In the genomic region with DNA sequence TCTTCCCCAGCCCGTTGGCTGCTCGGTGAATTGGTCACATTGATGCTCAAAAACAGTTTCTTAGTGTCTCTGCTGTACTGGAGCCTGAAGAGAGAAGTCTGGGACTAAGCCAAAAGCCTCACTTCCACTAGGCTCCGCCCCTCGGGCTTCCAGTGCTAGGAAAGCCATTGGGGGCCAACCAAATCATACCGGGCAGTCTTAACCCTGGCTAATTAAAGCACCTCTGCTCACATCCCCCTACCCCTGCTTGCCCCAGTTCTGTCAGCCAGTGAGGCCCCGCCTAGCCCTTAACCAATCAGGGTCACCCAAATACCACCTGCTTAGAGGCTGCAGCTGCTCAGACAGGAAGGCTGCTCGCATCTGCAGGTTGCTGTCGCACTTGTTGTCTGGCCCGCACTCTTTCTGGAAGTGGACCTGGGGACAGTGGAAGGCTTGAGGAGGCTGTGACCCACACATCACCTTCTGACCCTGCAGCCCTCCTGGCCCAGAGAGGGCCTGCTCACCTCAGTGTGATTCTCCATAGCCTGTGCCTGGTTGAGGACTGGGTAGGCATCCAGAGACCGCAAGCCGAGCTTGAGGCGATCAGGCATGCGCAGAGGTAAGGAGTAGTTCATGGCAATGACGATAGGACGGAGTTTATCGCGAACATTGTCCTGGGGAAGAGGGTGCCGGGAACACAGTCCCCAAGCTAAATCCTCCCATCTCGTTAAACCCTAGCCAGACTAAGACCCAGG, we compare ENCODE assay signal across 10 mouse cellular contexts. TPM values are rescaled to one million over a fixed set of nuclear protein-coding genes. Genes with fewer than 3 reads are reported as not detected.
DNase-seq lines count a peak whose midpoint lies in the region; ATAC-seq and TF ChIP-seq lines count a peak whose summit lies in the region.
"Had no signal": no experiment of that assay in that cellular context is flagged by ENCODE, and none has a peak within 500 bp of the region (broad histone marks: within the 10 kb centered on the region; RNA-seq: fewer than 3 reads in every experiment).

No protein-coding gene starts in this region.

- 13% methylated on average over 19 of the region's 19 CpGs for WGBS in forebrain, embryonic 12.5 days
- 14% methylated on average over 19 of the region's 19 CpGs for WGBS in midbrain, embryonic 13.5 days

- 0 out of 2 replicates have a peak, but pooled peaks have one; percentile 49 for ATAC-seq in forebrain, embryonic 12.5 days (ENCODE audit: low FRiP score)
- ATAC-seq in midbrain, embryonic 13.5 days, result peak; percentile 72

- intact Hi-C loops in left cerebral cortex, postnatal 36 days (cut with DNase I), result no loop called here

- H3K4me1 ChIP-seq in E14TG2a.4 (replicated peaks; ENCODE audit: low read depth, low read length), result peaks cover 39% of the 10 kb centered on the region
- H3K4me1 ChIP-seq in forebrain, embryonic 12.5 days, result peaks cover 12% of the 10 kb centered on the region
- peaks cover 11% of the 10 kb centered on the region for H3K4me1 ChIP-seq in midbrain, embryonic 13.5 days (replicated peaks)
- H3K4me1 ChIP-seq: liver, embryonic 15.5 days had no signal

- no peak for TF ChIP-seq CTCF in E14TG2a.4 (conservative IDR thresholded peaks at IDR 0.05; ENCODE audit: low read length)

- peak overlapping the region; percentile 69 for H3K4me3 ChIP-seq in E14TG2a.4 (replicated peaks; ENCODE audit: low read length)
- peak overlapping the region; percentile 22 for H3K4me3 ChIP-seq in forebrain, embryonic 12.5 days (replicated peaks)
- peak overlapping the region; percentile 13 for H3K4me3 ChIP-seq in midbrain, embryonic 13.5 days (replicated peaks)
- H3K4me3 ChIP-seq: liver, embryonic 15.5 days had no signal

- peaks cover 65% of the 10 kb centered on the region for H3K36me3 ChIP-seq in E14TG2a.4 (ENCODE audit: insufficient read depth, low read length)
- no peaks in the 10 kb centered on the region for H3K36me3 ChIP-seq in forebrain, embryonic 12.5 days (replicated peaks)
- peaks cover 17% of the 10 kb centered on the region for H3K36me3 ChIP-seq in midbrain, embryonic 13.5 days
- H3K36me3 ChIP-seq: liver, embryonic 15.5 days had no signal

- H3K9ac ChIP-seq in forebrain, embryonic 12.5 days, result no peak overlapping the region
- no peak overlapping the region for H3K9ac ChIP-seq in midbrain, embryonic 13.5 days (replicated peaks)
- H3K9ac ChIP-seq: liver, embryonic 15.5 days had no signal

- no peak overlapping the region for H3K27ac ChIP-seq in forebrain, embryonic 12.5 days
- H3K27ac ChIP-seq in midbrain, embryonic 13.5 days, result no peak overlapping the region
- H3K27ac ChIP-seq: liver, embryonic 15.5 days had no signal

- DNase-seq in A20 (ENCODE audit: low read depth, low spot score), result peak; percentile 95
- DNase-seq in left cerebral cortex, postnatal 36 days (ENCODE audit: low spot score in 2 of 2), result no peak
- DNase-seq in adrenal gland, adult 18-20 months (ENCODE audit: low spot score in 2 of 2), result no peak
- DNase-seq in kidney, adult 11 months, result no peak
- no peak for DNase-seq in left cerebral cortex, adult 9 months (ENCODE audit: low spot score in 2 of 2)
- DNase-seq: spleen, adult 18-20 months had no signal

- H3K27me3 ChIP-seq in E14TG2a.4 (ENCODE audit: insufficient read depth, low read length), result peaks cover 8% of the 10 kb centered on the region
- H3K27me3 ChIP-seq in forebrain, embryonic 12.5 days, result peaks cover 30% of the 10 kb centered on the region
- H3K27me3 ChIP-seq in midbrain, embryonic 13.5 days, result peaks cover 25% of the 10 kb centered on the region

- no peaks in the 10 kb centered on the region for H3K9me3 ChIP-seq in E14TG2a.4 (ENCODE audit: low read length)
- no peaks in the 10 kb centered on the region for H3K9me3 ChIP-seq in forebrain, embryonic 12.5 days
- no peaks in the 10 kb centered on the region for H3K9me3 ChIP-seq in midbrain, embryonic 13.5 days
- H3K9me3 ChIP-seq: liver, embryonic 15.5 days had no signal

- H3K4me2 ChIP-seq in forebrain, embryonic 12.5 days, result peak overlapping the region; percentile 52
- peak overlapping the region; percentile 42 for H3K4me2 ChIP-seq in midbrain, embryonic 13.5 days (replicated peaks)
- H3K4me2 ChIP-seq: liver, embryonic 15.5 days had no signal

RNA-seq across cellular contexts. Expression of gene Pdk2, which starts 15.8 kb away (rescaled TPM):
- 17.3 and 19.4 TPM in 2 replicates for polyA plus RNA-seq in forebrain, embryonic 12.5 days (2016; fragmentation: Nextera tagmentation; extraction: Ambion mirVana)
- 21.4 and 24.7 TPM in 2 replicates for polyA plus RNA-seq in midbrain, embryonic 13.5 days (2015; fragmentation: Nextera tagmentation; extraction: Ambion mirVana)
- 100 to 1,000 TPM; 104 to 110 TPM for total RNA-seq in left cerebral cortex, postnatal 36 days (2021)
- 100 to 1,000 TPM in 1 of 2 experiments, 10 to 100 TPM in 1; 84.1 to 111 TPM for total RNA-seq in adrenal gland, adult 18-20 months (2021)

RNA-seq across cellular contexts. Expression of gene Itga3, which starts 19.7 kb away (rescaled TPM):
- polyA plus RNA-seq in forebrain, embryonic 12.5 days (2016; fragmentation: Nextera tagmentation; extraction: Ambion mirVana), result 3.8 and 5.2 TPM in 2 replicates
- polyA plus RNA-seq in midbrain, embryonic 13.5 days (2015; fragmentation: Nextera tagmentation; extraction: Ambion mirVana), result 6.6 and 8.8 TPM in 2 replicates
- total RNA-seq in left cerebral cortex, postnatal 36 days (2021), result 10 to 100 TPM; 15.2 to 16.2 TPM
- total RNA-seq in adrenal gland, adult 18-20 months (2021), result 10 to 100 TPM; 33.9 to 44.6 TPM

RNA-seq across cellular contexts. Expression of gene Samd14, which starts 47.3 kb away (rescaled TPM):
- polyA plus RNA-seq in forebrain, embryonic 12.5 days (2016; fragmentation: Nextera tagmentation; extraction: Ambion mirVana), result 80.5 and 86.7 TPM in 2 replicates
- polyA plus RNA-seq in midbrain, embryonic 13.5 days (2015; fragmentation: Nextera tagmentation; extraction: Ambion mirVana), result 123 and 141 TPM in 2 replicates
- 10 to 100 TPM; 24.3 to 30.2 TPM for total RNA-seq in left cerebral cortex, postnatal 36 days (2021)
- total RNA-seq in adrenal gland, adult 18-20 months (2021), result 1 to 10 TPM; 3.7 TPM

Comparison
In these comparisons a context has a peak if more than half of its experiments do, and no peak if none do; other contexts are left out.
1. H3K4me3 ChIP-seq: peak in every context shown above with its lines; median percentile 69 in E14TG2a.4; 22 in forebrain, embryonic 12.5 days; 13 in midbrain, embryonic 13.5 days.
2. RNA of gene Samd14, which starts 47.3 kb away (total RNA-seq): 24.3 to 30.2 TPM in left cerebral cortex, postnatal 36 days; 3.7 TPM in adrenal gland, adult 18-20 months; every median in the first group is over 4 times any median in the second.